Mouse (Mus musculus): ENCODE data around the gene Nectin1. TPM values are rescaled to one million over a fixed set of nuclear protein-coding genes. Genes with fewer than 3 reads are reported as not detected.

Gene Nectin1
- total and polyA plus RNA-seq, 3 experiments = 0.26 to 1.9 (median 1.8) TPM

GRCm38 (mm10) chr9:43742902-43743646 is 710 bp upstream of the Nectin1 start:
- in situ Hi-C loops (cut with MboI; ENCODE audit: low pct_ligation_motif_present, low pct_unique_long_range_greater_than_20kb, low sequenced_read_pairs) = loop anchor here (5.0 to 25.0 kb wide), 2 partner anchors 54 to 406 kb away; no protein-coding TSS in a partner anchor
- Histone ChIP-seq H3K9ac (ENCODE audit: insufficient read depth, low read depth) (no peak overlapping the region), H3K36me3 (replicated peaks in 1 of 2; ENCODE audit: control insufficient read depth in 1 of 2, insufficient read depth in 1 of 2, low read length in 1 of 2) (no peaks in the 10 kb centered on the region), H3K4me1 (ENCODE audit: control insufficient read depth in 1 of 2, insufficient read depth in 2 of 2) (peaks cover 4 to 20% of the 10 kb centered on the region in 2 experiments; a peak in 3 of 4 replicates), H3K4me2 (ENCODE audit: insufficient read depth, low read depth, poor library complexity, severe bottlenecking) (peak overlapping the region; percentile 83), H3K27me3 (replicated peaks) (peaks cover 55% of the 10 kb centered on the region), H3K79me2 (replicated peaks; ENCODE audit: control insufficient read depth, extremely low read depth, insufficient read depth, poor library complexity, severe bottlenecking) (no peaks in the 10 kb centered on the region), H3K4me3 (replicated peaks in 1 of 3; ENCODE audit: low read depth in 2 of 3, low read length in 2 of 3, poor library complexity in 1 of 3) (peak overlapping the region in 1 of 3 experiments; percentile 63), H3K27ac (ENCODE audit: insufficient read depth, low read depth) (no peak overlapping the region), H3K9me3 (replicated peaks; ENCODE audit: low read length) (no peaks in the 10 kb centered on the region)
- no peak for DNase-seq (ENCODE audit: extremely low read depth)
- TF ChIP-seq ETS1 (conservative IDR thresholded peaks at IDR 0.05; ENCODE audit: low read depth, low read length) (no peak), ELF1 (IDR thresholded peaks at IDR 0.05; ENCODE audit: low read depth, low read length) (no peak), MXI1 (IDR thresholded peaks at IDR 0.05; ENCODE audit: low read depth, low read length) (no peak), USF2 (conservative IDR thresholded peaks at IDR 0.05; ENCODE audit: low read depth, low read length) (no peak), IRF4 (IDR thresholded peaks at IDR 0.05; ENCODE audit: low read depth, low read length) (no peak)
- dilution Hi-C loops (cut with MboI; ENCODE audit: extremely low pct_ligation_motif_present, extremely low pct_unique_long_range_greater_than_20kb, low sequenced_read_pairs) = no loop called here

DNA sequence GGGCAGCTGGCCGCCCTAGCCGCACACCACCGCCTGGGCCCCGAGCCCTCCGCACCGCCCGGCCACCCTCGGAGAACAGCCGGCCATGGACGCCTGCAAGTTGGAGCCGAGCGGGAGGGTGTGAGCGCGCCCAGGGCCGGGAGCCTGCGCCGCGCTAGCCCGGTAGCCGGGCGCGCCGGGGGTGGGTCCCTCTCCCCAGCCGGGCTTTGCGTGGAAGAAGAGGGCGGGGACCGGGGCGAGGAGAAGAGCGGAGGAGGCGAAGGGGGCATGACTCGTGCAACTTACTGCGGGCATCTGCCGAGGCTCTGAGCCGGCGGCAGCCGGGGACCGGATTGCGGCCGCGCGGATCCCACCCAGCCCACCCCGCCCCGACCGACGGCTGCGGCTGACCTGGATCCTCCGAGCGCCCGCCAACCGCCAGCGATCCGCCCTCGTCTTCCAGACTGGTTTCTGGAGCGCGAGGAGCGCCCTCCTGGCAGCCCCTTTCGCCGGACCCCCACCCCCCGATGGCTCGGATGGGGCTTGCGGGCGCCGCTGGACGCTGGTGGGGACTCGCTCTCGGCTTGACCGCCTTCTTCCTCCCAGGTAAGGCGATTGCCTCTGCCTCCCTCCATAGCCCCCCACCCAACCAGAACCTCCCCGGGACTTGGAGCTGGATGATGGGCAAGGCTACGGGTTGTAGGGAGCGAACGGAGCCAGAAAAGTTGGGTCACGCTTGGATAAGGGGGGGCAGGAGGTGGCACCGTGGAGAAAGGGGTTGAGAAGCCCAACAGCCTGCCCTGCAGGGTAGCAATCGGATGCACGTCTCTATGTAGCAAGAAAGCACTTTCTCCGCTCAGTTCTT is 576 bp downstream of the Nectin1 start:
- in situ Hi-C loops (cut with MboI; ENCODE audit: low pct_ligation_motif_present, low pct_unique_long_range_greater_than_20kb, low sequenced_read_pairs) = loop anchor here (5.0 to 25.0 kb wide), 2 partner anchors 53 to 407 kb away; no protein-coding TSS in a partner anchor
- dilution Hi-C loops (cut with MboI; ENCODE audit: extremely low pct_ligation_motif_present, extremely low pct_unique_long_range_greater_than_20kb, low sequenced_read_pairs) = no loop called here
- no peak for DNase-seq (ENCODE audit: extremely low read depth)
- Histone ChIP-seq H3K27ac (ENCODE audit: insufficient read depth, low read depth) (peak overlapping the region; percentile 22; the same call in 1 of the 2 replicates), H3K36me3 (replicated peaks in 1 of 2; ENCODE audit: control insufficient read depth in 1 of 2, insufficient read depth in 1 of 2, low read length in 1 of 2) (peaks cover 0 to 2% of the 10 kb centered on the region in 2 experiments), H3K4me3 (replicated peaks in 1 of 3; ENCODE audit: low read depth in 2 of 3, low read length in 2 of 3, poor library complexity in 1 of 3) (peak overlapping the region; percentile 46 to 75 (median 63)), H3K4me1 (ENCODE audit: control insufficient read depth in 1 of 2, insufficient read depth in 2 of 2) (peaks cover 4 to 20% of the 10 kb centered on the region in 2 experiments; a peak in 3 of 4 replicates), H3K27me3 (replicated peaks) (peaks cover 46% of the 10 kb centered on the region), H3K4me2 (ENCODE audit: insufficient read depth, low read depth, poor library complexity, severe bottlenecking) (peak overlapping the region; percentile 83), H3K9ac (ENCODE audit: insufficient read depth, low read depth) (peak overlapping the region; percentile 63), H3K9me3 (replicated peaks; ENCODE audit: low read length) (no peaks in the 10 kb centered on the region), H3K79me2 (replicated peaks; ENCODE audit: control insufficient read depth, extremely low read depth, insufficient read depth, poor library complexity, severe bottlenecking) (no peaks in the 10 kb centered on the region)
- TF ChIP-seq PAX5 (IDR thresholded peaks at IDR 0.05; ENCODE audit: low read length) (no peak), NRF1 (IDR thresholded peaks at IDR 0.05; ENCODE audit: low read depth, low read length) (no peak), CHD2 (IDR thresholded peaks at IDR 0.05; ENCODE audit: low read length) (no peak), CTCF (conservative IDR thresholded peaks at IDR 0.05 in 1 of 2, IDR thresholded peaks at IDR 0.05 in 1 of 2; ENCODE audit: low read depth in 2 of 2, low read length in 2 of 2) (no peak), KAT2A (IDR thresholded peaks at IDR 0.05; ENCODE audit: insufficient replicate concordance, low read length) (no peak), UBTF (IDR thresholded peaks at IDR 0.05; ENCODE audit: low read depth, low read length) (peak; percentile 86; the same call in 1 of the 2 replicates), MAZ (IDR thresholded peaks at IDR 0.05; ENCODE audit: low read depth, low read length) (no peak)
